Comparison of ENCODE assay signal across 8 mouse cellular contexts in the genomic region with DNA sequence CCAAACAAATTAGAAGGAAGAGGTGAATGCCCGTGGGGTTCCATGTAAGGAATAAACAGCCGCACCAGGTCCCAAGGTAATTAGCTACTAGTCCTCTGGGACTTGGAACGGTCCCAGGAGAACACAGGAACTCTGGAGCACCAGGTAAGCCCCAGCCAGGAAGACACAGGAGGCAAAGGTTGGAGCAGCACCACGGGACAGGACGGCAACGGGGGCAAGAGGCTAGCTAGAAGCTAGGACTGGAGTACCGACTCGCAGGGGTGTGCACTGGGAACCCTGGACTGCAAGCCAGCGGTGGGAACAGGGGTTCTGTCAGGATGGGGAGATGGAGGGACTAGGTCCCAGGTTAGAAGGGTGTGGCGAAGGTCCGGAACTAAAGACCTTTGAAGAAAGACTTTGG. TPM values are rescaled to one million over a fixed set of nuclear protein-coding genes. Genes with fewer than 3 reads are reported as not detected.
DNase-seq lines count a peak whose midpoint lies in the region; ATAC-seq and TF ChIP-seq lines count a peak whose summit lies in the region.

No protein-coding gene starts in this region.

- H3ac ChIP-seq in C2C12 (ENCODE audit: control insufficient read depth, insufficient read length, low read depth) = peak overlapping the region; percentile 93

- H3K4me3 ChIP-seq in C2C12 (ENCODE audit: insufficient read depth, poor library complexity, severe bottlenecking) = peak overlapping the region; percentile 89
- H3K4me3 ChIP-seq in limb, embryonic 13.5 days = peak overlapping the region; percentile 87
- peak overlapping the region; percentile 79 for H3K4me3 ChIP-seq in neural tube, embryonic 14.5 days (ENCODE audit: low read depth, low read length)

- peaks cover 13% of the 10 kb centered on the region for H3K79me3 ChIP-seq in C2C12 (ENCODE audit: low read depth)

- peak overlapping the region; percentile 81 for H3K9ac ChIP-seq in limb, embryonic 13.5 days
- H3K9ac ChIP-seq in neural tube, embryonic 14.5 days (replicated peaks; ENCODE audit: low read depth, low read length) = peak overlapping the region; percentile 89

- peak overlapping the region; percentile 83 for H3K4me2 ChIP-seq in limb, embryonic 13.5 days (replicated peaks)
- H3K4me2 ChIP-seq in neural tube, embryonic 14.5 days (ENCODE audit: low read depth, low read length) = peak overlapping the region; percentile 79

- DNase-seq in 3134 (ENCODE audit: extremely low read depth, insufficient read length, low spot score) = peak; percentile 56
- peak; percentile 25 to 28 for DNase-seq in cerebellum, postnatal 14 days
- peak; percentile 36 for DNase-seq in heart, postnatal 4 days
- no peak for DNase-seq in natural killer cell, adult 2 months (ENCODE audit: low spot score in 2 of 2)
- DNase-seq in embryo, embryonic 10 days (ENCODE audit: low spot score) = no peak

- peaks cover 49% of the 10 kb centered on the region for H3K79me2 ChIP-seq in C2C12 (ENCODE audit: control insufficient read depth, insufficient read depth)

- no peak for ATAC-seq in limb, embryonic 13.5 days (ENCODE audit: low FRiP score, low read depth)
- peak; percentile 15; the same call in 1 of the 2 replicates for ATAC-seq in neural tube, embryonic 14.5 days (ENCODE audit: low read depth)

- no peak for TF ChIP-seq CTCF in C2C12 (IDR thresholded peaks at IDR 0.05; ENCODE audit: control insufficient read depth, insufficient read depth, insufficient read length)

- H3K4me1 ChIP-seq in limb, embryonic 13.5 days = peaks cover 26% of the 10 kb centered on the region
- H3K4me1 ChIP-seq in neural tube, embryonic 14.5 days (ENCODE audit: control insufficient read depth, insufficient read depth, low read length) = peaks cover 27% of the 10 kb centered on the region

- H3K9me3 ChIP-seq in limb, embryonic 13.5 days = no peaks in the 10 kb centered on the region
- no peaks in the 10 kb centered on the region for H3K9me3 ChIP-seq in neural tube, embryonic 14.5 days (ENCODE audit: control insufficient read depth, low read length)

- 4% methylated on average over 11 of the region's 11 CpGs for WGBS in limb, embryonic 13.5 days
- WGBS in neural tube, embryonic 14.5 days = 7% methylated on average over 11 of the region's 11 CpGs

- H3K27ac ChIP-seq in limb, embryonic 13.5 days = no peak overlapping the region
- no peak overlapping the region for H3K27ac ChIP-seq in neural tube, embryonic 14.5 days (ENCODE audit: low read depth, low read length)

- H3K36me3 ChIP-seq in C2C12 (ENCODE audit: control insufficient read depth, insufficient read depth) = no peaks in the 10 kb centered on the region
- no peaks in the 10 kb centered on the region for H3K36me3 ChIP-seq in limb, embryonic 13.5 days
- H3K36me3 ChIP-seq in neural tube, embryonic 14.5 days (ENCODE audit: control insufficient read depth, insufficient read depth, low read length) = no peaks in the 10 kb centered on the region

- no peaks in the 10 kb centered on the region for H3K27me3 ChIP-seq in C2C12 (ENCODE audit: control insufficient read depth, insufficient read depth, insufficient read length)
- H3K27me3 ChIP-seq in limb, embryonic 13.5 days = no peaks in the 10 kb centered on the region
- no peaks in the 10 kb centered on the region for H3K27me3 ChIP-seq in neural tube, embryonic 14.5 days (ENCODE audit: control insufficient read depth, insufficient read depth, low read length)

TF ChIP-seq in C2C12, 6 proteins besides CTCF, POLR2A, EP300 and RAD21:
- TF ChIP-seq MAX (IDR thresholded peaks at IDR 0.05) = no peak
- no peak for TF ChIP-seq USF1 (IDR thresholded peaks at IDR 0.05; ENCODE audit: low read depth)
- no peak for TF ChIP-seq MYOG (IDR thresholded peaks at IDR 0.05; ENCODE audit: control insufficient read depth, extremely low read depth, insufficient read length)
- no peak for TF ChIP-seq MYOD1 (IDR thresholded peaks at IDR 0.05; ENCODE audit: control insufficient read depth, insufficient read length, low read depth)

RNA-seq across cellular contexts. Expression of gene Mrpl44, which starts 15.2 kb away (rescaled TPM):
- 22.8 TPM for polyA plus RNA-seq in C2C12 (2012; fragmentation: generic; extraction: Trizol)
- total RNA-seq in heart, postnatal 4 days (2021) = 10 to 100 TPM; 41.4 to 42.6 TPM
- 42.1 and 45.0 TPM in 2 replicates for polyA plus RNA-seq in limb, embryonic 13.5 days (2015; fragmentation: Nextera tagmentation; extraction: Ambion mirVana)
- polyA plus RNA-seq in neural tube, embryonic 14.5 days (2014; fragmentation: Nextera tagmentation; extraction: Ambion mirVana) = 36.5 and 42.1 TPM in 2 replicates

RNA-seq across cellular contexts. Expression of gene Wdfy1, which starts 15.3 kb away (rescaled TPM):
- polyA plus RNA-seq in C2C12 (2012; fragmentation: generic; extraction: Trizol) = 22.7 TPM
- 10 to 100 TPM; 30.5 to 31.3 TPM for total RNA-seq in heart, postnatal 4 days (2021)
- polyA plus RNA-seq in limb, embryonic 13.5 days (2015; fragmentation: Nextera tagmentation; extraction: Ambion mirVana) = 39.1 and 40.3 TPM in 2 replicates
- 109 and 112 TPM in 2 replicates for polyA plus RNA-seq in neural tube, embryonic 14.5 days (2014; fragmentation: Nextera tagmentation; extraction: Ambion mirVana)

Comparison
In these comparisons a context has a peak if more than half of its experiments do, and no peak if none do; other contexts are left out.
1. DNase-seq: peak in 3134 (single experiment), cerebellum, postnatal 14 days (2 of 2) and heart, postnatal 4 days (single experiment); none in natural killer cell, adult 2 months (0 of 2) and embryo, embryonic 10 days (single experiment).
2. Peak in every context shown above with its lines, with median percentiles within 50 percentile points of each other: H3K4me3 ChIP-seq.